Mouse (Mus musculus) CH12.LX (cell line): ENCODE data around the gene Depp1. TPM values are rescaled to one million over a fixed set of nuclear protein-coding genes. Genes with fewer than 3 reads are reported as not detected.

Experiments used
- DNase-seq: peaks from one replicate; pipeline ENCODE4 v3.0.0-alpha.2; 2013; ENCODE audit errors: extremely low read depth
- H3K27ac ChIP-seq: 2 replicates; pipeline ENCODE4 v1.5.1; 2012; ENCODE audit warnings: low read depth, mild to moderate bottlenecking, control low read depth, moderate library complexity; ENCODE audit not compliant: insufficient read depth
- H3K27me3 ChIP-seq: replicated peaks from 2 replicates; pipeline ENCODE3; 2012; ENCODE audit warnings: inconsistent platforms
- H3K36me3 ChIP-seq, 2 experiments: replicated peaks in 1 of 2; 2 replicates each; pipeline versions ENCODE3 to v1.6.1; 2012; ENCODE audit warnings: inconsistent platforms in 1 of 2, low read length in 1 of 2, mild to moderate bottlenecking in 1 of 2, mixed read lengths in 1 of 2, moderate library complexity in 1 of 2; ENCODE audit not compliant: control insufficient read depth in 1 of 2, insufficient read depth in 1 of 2
- H3K4me1 ChIP-seq, 2 experiments: 2 replicates each; pipeline ENCODE4 v1.6.1; 2012; ENCODE audit warnings: inconsistent platforms in 1 of 2, moderate library complexity in 1 of 2; ENCODE audit not compliant: insufficient read depth in 2 of 2, control insufficient read depth in 1 of 2
- H3K4me2 ChIP-seq: 2 replicates; pipeline ENCODE4 v1.6.1; 2012; ENCODE audit warnings: low read depth, mild to moderate bottlenecking, control low read depth; ENCODE audit not compliant: poor library complexity, insufficient read depth, severe bottlenecking
- H3K4me3 ChIP-seq, 3 experiments: fragments of 150-350 bp in 1 of 3; sonication (generic) in 1 of 3; replicated peaks in 1 of 3; 2 replicates each; pipeline versions ENCODE3 to v1.5.1; 2011 to 2012; ENCODE audit warnings: low read depth in 2 of 3, low read length in 2 of 3, mild to moderate bottlenecking in 2 of 3, moderate library complexity in 2 of 3, control low read depth in 1 of 3, improper control_type of control experiment in 1 of 3, inconsistent platforms in 1 of 3, mixed read lengths in 1 of 3; ENCODE audit not compliant: poor library complexity in 1 of 3
- H3K79me2 ChIP-seq: replicated peaks from 2 replicates; pipeline ENCODE4 v1.6.1; 2012; ENCODE audit warnings: mild to moderate bottlenecking, moderate library complexity; ENCODE audit not compliant: control insufficient read depth, poor library complexity, insufficient read depth, severe bottlenecking; ENCODE audit errors: extremely low read depth
- H3K9ac ChIP-seq: 2 replicates; pipeline ENCODE4 v1.6.1; 2012; ENCODE audit warnings: low read depth, mild to moderate bottlenecking, control low read depth, moderate library complexity; ENCODE audit not compliant: insufficient read depth
- H3K9me3 ChIP-seq: replicated peaks from 2 replicates; pipeline ENCODE3; 2012; ENCODE audit warnings: low read length, inconsistent platforms, mixed read lengths
- BHLHE40 ChIP-seq: IDR thresholded peaks from 2 replicates; pipeline ENCODE4 v1.6.1; 2011; ENCODE audit warnings: mild to moderate bottlenecking, low read depth, low read length, improper control_type of control experiment
- CHD1 ChIP-seq: IDR thresholded peaks from 2 replicates; pipeline ENCODE4 v1.6.1; 2012; ENCODE audit warnings: low read depth, low read length, improper control_type of control experiment, inconsistent platforms
- CTCF ChIP-seq, 2 experiments: IDR thresholded peaks in 1 of 2; conservative IDR thresholded peaks in 1 of 2; 2 replicates each; pipeline ENCODE4 v1.5.1; 2011 to 2012; ENCODE audit warnings: low read depth in 2 of 2, low read length in 2 of 2, improper control_type of control experiment in 1 of 2, inconsistent platforms in 1 of 2, mild to moderate bottlenecking in 1 of 2, moderate library complexity in 1 of 2
- E2F4 ChIP-seq: IDR thresholded peaks from 2 replicates; pipeline ENCODE4 v1.6.1; 2011; ENCODE audit warnings: low read depth, low read length, improper control_type of control experiment; ENCODE audit not compliant: insufficient replicate concordance
- ELF1 ChIP-seq: IDR thresholded peaks from 2 replicates; pipeline ENCODE4 v1.6.1; 2014; ENCODE audit warnings: low read depth, mild to moderate bottlenecking, inconsistent platforms, low read length, improper control_type of control experiment
- ETS1 ChIP-seq: conservative IDR thresholded peaks from 2 replicates; pipeline ENCODE4 v1.6.1; 2012; ENCODE audit warnings: low read depth, mild to moderate bottlenecking, inconsistent platforms, low read length, improper control_type of control experiment, moderate library complexity
- JUN ChIP-seq: IDR thresholded peaks from 2 replicates; pipeline ENCODE4 v1.6.1; 2011; ENCODE audit warnings: low read depth, mild to moderate bottlenecking, low read length, improper control_type of control experiment, moderate library complexity; ENCODE audit not compliant: insufficient read depth
- JUND ChIP-seq: conservative IDR thresholded peaks from 2 replicates; pipeline ENCODE4 v1.6.1; 2011; ENCODE audit warnings: low read depth, low read length, improper control_type of control experiment
- MAFK ChIP-seq: IDR thresholded peaks from 2 replicates; pipeline ENCODE4 v1.6.1; 2011; ENCODE audit warnings: low read length, improper control_type of control experiment; ENCODE audit not compliant: insufficient replicate concordance
- MAZ ChIP-seq: IDR thresholded peaks from 2 replicates; pipeline ENCODE4 v1.6.1; 2012; ENCODE audit warnings: low read depth, mild to moderate bottlenecking, inconsistent platforms, low read length, improper control_type of control experiment, moderate library complexity
- MEF2A ChIP-seq: IDR thresholded peaks from 2 replicates; pipeline ENCODE4 v1.6.1; 2014; ENCODE audit warnings: low read depth, mild to moderate bottlenecking, inconsistent platforms, low read length, improper control_type of control experiment, borderline replicate concordance
- MYC ChIP-seq: IDR thresholded peaks from 2 replicates; pipeline ENCODE4 v1.6.1; 2011; ENCODE audit warnings: low read depth, mild to moderate bottlenecking, improper control_type of control experiment, low read length
- NELFE ChIP-seq: IDR thresholded peaks from 2 replicates; pipeline ENCODE4 v1.6.1; 2011; ENCODE audit warnings: low read depth, low read length, improper control_type of control experiment
- NRF1 ChIP-seq: IDR thresholded peaks from 2 replicates; pipeline ENCODE4 v1.6.1; 2014; ENCODE audit warnings: low read depth, mild to moderate bottlenecking, inconsistent platforms, low read length, improper control_type of control experiment, moderate library complexity
- POLR2A ChIP-seq: IDR thresholded peaks from 2 replicates; pipeline ENCODE4 v1.6.1; 2011; ENCODE audit warnings: low read depth, mild to moderate bottlenecking, improper control_type of control experiment, low read length
- POLR2AphosphoS2 ChIP-seq: IDR thresholded peaks from 2 replicates; pipeline ENCODE4 v1.6.1; 2011; ENCODE audit warnings: low read depth, low read length, improper control_type of control experiment
- RAD21 ChIP-seq: IDR thresholded peaks from 2 replicates; pipeline ENCODE4 v1.6.1; 2011; ENCODE audit warnings: low read depth, mild to moderate bottlenecking, low read length, improper control_type of control experiment, moderate library complexity
- RCOR1 ChIP-seq: conservative IDR thresholded peaks from 2 replicates; pipeline ENCODE4 v1.6.1; 2012; ENCODE audit warnings: low read depth, mild to moderate bottlenecking, inconsistent platforms, low read length, improper control_type of control experiment
- SMC3 ChIP-seq: IDR thresholded peaks from 2 replicates; pipeline ENCODE4 v1.6.1; 2011; ENCODE audit warnings: low read depth, low read length, improper control_type of control experiment
- TBP ChIP-seq: conservative IDR thresholded peaks from 2 replicates; pipeline ENCODE4 v1.6.1; 2011; ENCODE audit warnings: low read depth, low read length, improper control_type of control experiment
- USF2 ChIP-seq: conservative IDR thresholded peaks from 2 replicates; pipeline ENCODE4 v1.6.1; 2011; ENCODE audit warnings: low read depth, low read length, improper control_type of control experiment
- ZKSCAN1 ChIP-seq: IDR thresholded peaks from 2 replicates; pipeline ENCODE4 v1.6.1; 2012; ENCODE audit warnings: low read depth, inconsistent platforms, low read length, improper control_type of control experiment, borderline replicate concordance
- ZNF384 ChIP-seq: IDR thresholded peaks from 2 replicates; pipeline ENCODE4 v1.6.1; 2012; ENCODE audit warnings: low read depth, low read length, improper control_type of control experiment, inconsistent platforms
- dilution Hi-C: fragments of 300-500 bp; cut with MboI; formaldehyde crosslinking; loops from 2 replicates; pipeline ENCODE4 v1.14.3; 2020; ENCODE audit warnings: low sequenced_read_pairs; ENCODE audit not compliant: extremely low pct_unique_long_range_greater_than_20kb, extremely low pct_ligation_motif_present
- in situ Hi-C: fragments of 300-500 bp; cut with MboI; formaldehyde crosslinking; loops from 3 replicates; pipeline ENCODE4 v1.14.3; 2019; ENCODE audit warnings: low sequenced_read_pairs, low pct_ligation_motif_present, low pct_unique_long_range_greater_than_20kb, mixed read lengths
- polyA plus RNA-seq: library from polyadenylated mRNA; unstranded; fragments of >175 nt; gene quantifications from 2 replicates; pipeline ENCODE4 v1.2.1, GENCODE M21; 2012; ENCODE audit warnings: low read depth; ENCODE audit not compliant: insufficient read length
- total RNA-seq, 2 experiments: library from RNA; depleted of rRNA; stranded (reverse); fragments of 300-350 nt in 1 of 2; fragments of >200 nt in 1 of 2; gene quantifications; 2 replicates each; pipeline ENCODE4 v1.2.3; 2012 to 2014

Depp1 gene
- total and polyA plus RNA-seq, 3 experiments, result 0.13 to 0.47 TPM; not detected in 1

DNA sequence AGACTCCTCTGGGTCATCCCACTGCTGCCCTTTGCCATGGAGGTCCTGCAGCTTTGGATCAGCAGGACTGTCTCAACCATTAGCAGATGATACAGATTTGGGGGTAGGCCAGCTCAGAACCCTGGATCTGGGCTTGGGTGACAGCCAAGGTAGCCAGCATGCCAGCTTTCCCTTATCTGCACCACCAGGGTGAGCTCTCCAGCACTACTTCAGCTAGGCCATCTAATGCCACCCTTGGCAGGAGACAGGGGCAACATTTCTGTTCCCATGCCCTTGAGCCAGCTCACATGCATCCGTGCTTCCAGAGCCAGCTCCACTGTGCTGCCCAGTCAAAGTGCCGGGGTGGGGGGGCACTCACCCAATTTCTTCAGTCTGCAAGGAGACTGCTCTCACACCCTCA is 34.7 kb upstream of the Depp1 start:
- no peaks in the 10 kb centered on the region for H3K36me3 ChIP-seq
- H3K4me3 ChIP-seq, result no peak overlapping the region
- no peaks in the 10 kb centered on the region for H3K9me3 ChIP-seq
- in situ Hi-C loops, result loop anchor here (25.0 kb wide), 1 partner anchor 603 kb away; no protein-coding TSS in a partner anchor
- dilution Hi-C loops, result no loop called here
- H3K27me3 ChIP-seq, result peaks cover 12% of the 10 kb centered on the region
- H3K79me2 ChIP-seq, result no peaks in the 10 kb centered on the region
- no peak overlapping the region for H3K4me2 ChIP-seq
- DNase-seq, result no peak
- no peak overlapping the region for H3K9ac ChIP-seq
- TF ChIP-seq MAFK (no peak), CTCF (conservative IDR thresholded peaks at IDR 0.05 in 1 of 2, IDR thresholded peaks at IDR 0.05 in 1 of 2; ENCODE audit: low read depth in 2 of 2, low read length in 2 of 2) (no peak; a peak in 1 of 4 replicates), JUN (no peak), ELF1 (no peak), POLR2A (no peak), MAZ (no peak), TBP (no peak), ZKSCAN1 (no peak), BHLHE40 (no peak), MEF2A (no peak), RCOR1 (no peak), NRF1 (no peak), SMC3 (no peak), USF2 (no peak), MYC (no peak), JUND (no peak)
- H3K27ac ChIP-seq, result no peak overlapping the region
- no peaks in the 10 kb centered on the region for H3K4me1 ChIP-seq

GRCm38 (mm10) chr6:116618073-116618472 is 32.3 kb upstream of the Depp1 start:
- no peak overlapping the region for H3K9ac ChIP-seq
- dilution Hi-C loops (no loop called here), in situ Hi-C loops (loop anchor here (25.0 kb wide), 1 partner anchor 606 kb away; no protein-coding TSS in a partner anchor)
- peaks cover 2 to 6% of the 10 kb centered on the region in 2 experiments; a peak in 3 of 4 replicates for H3K4me1 ChIP-seq
- no peak for DNase-seq
- no peaks in the 10 kb centered on the region for H3K36me3 ChIP-seq
- H3K4me3 ChIP-seq, result no peak overlapping the region
- no peaks in the 10 kb centered on the region for H3K9me3 ChIP-seq
- H3K79me2 ChIP-seq, result no peaks in the 10 kb centered on the region
- H3K27me3 ChIP-seq, result peaks cover 9% of the 10 kb centered on the region
- no peak overlapping the region for H3K4me2 ChIP-seq
- TF ChIP-seq ZNF384 (no peak), ETS1 (no peak), POLR2AphosphoS2 (no peak), NELFE (no peak), CTCF (conservative IDR thresholded peaks at IDR 0.05 in 1 of 2, IDR thresholded peaks at IDR 0.05 in 1 of 2; ENCODE audit: low read depth in 2 of 2, low read length in 2 of 2) (peak in 1 of 2 experiments; percentile 59; a peak in 2 of 4 replicates), SMC3 (peak; percentile 24), E2F4 (no peak), RAD21 (peak; percentile 57), CHD1 (no peak)
- no peak overlapping the region for H3K27ac ChIP-seq
